Mouse (Mus musculus) left cerebral cortex, adult 9 months (tissue): ENCODE data around the gene Slfn2.

Experiments used
- DNase-seq, 2 experiments: peaks; one replicate each; pipeline ENCODE4 v3.0.0; 2022; ENCODE audit warnings: low spot score in 2 of 2

Gene Slfn2

GRCm38 (mm10) chr11:83077714-83078422 lies 13.0 kb downstream of the Slfn2 start:
- DNase-seq, result peak in 1 of 2 experiments; percentile 23

- DNase-seq, result no peak
Measured at GRCm38 (mm10) chr11:83078423-83079140, 13.7 kb downstream of the Slfn2 start.

- DNase-seq, result no peak
Measured at GRCm38 (mm10) chr11:83079487-83080199, 14.7 kb downstream of the Slfn2 start.

GRCm38 (mm10) chr11:83082741-83083473 lies 18.0 kb downstream of the Slfn2 start:
- no peak for DNase-seq

GRCm38 (mm10) chr11:83084161-83084560 lies 19.2 kb downstream of the Slfn2 start:
- no peak for DNase-seq

GRCm38 (mm10) chr11:83084761-83085160 lies 19.8 kb downstream of the Slfn2 start:
- DNase-seq, result no peak

GRCm38 (mm10) chr11:83115138-83115537 lies 50.2 kb downstream of the Slfn2 start:
- DNase-seq, result peak in 1 of 2 experiments; percentile 14

- DNase-seq, result no peak
Measured at GRCm38 (mm10) chr11:83116597-83117227, 51.8 kb downstream of the Slfn2 start, which contains the start of gene Slfn1. TSS of gene Slfn1 (plus strand) at chr11:83116849.

- DNase-seq, result no peak
Measured at GRCm38 (mm10) chr11:83118056-83118455, 53.1 kb downstream of the Slfn2 start.
